Mouse (Mus musculus) liver, postnatal 0 days (tissue): Measurements from ENCODE around the gene Gm20388.

ENCODE experiments used
- CTCF ChIP-seq: sonication (generic); IDR thresholded peaks from 2 replicates; pipeline ENCODE4 v1.5.1; 2016; ENCODE audit warnings: antibody characterized with exemption, low read depth
- EP300 ChIP-seq: IDR thresholded peaks from 2 replicates; pipeline ENCODE4 v1.6.1; 2016; ENCODE audit warnings: antibody characterized with exemption, low read depth, mild to moderate bottlenecking

DNA sequence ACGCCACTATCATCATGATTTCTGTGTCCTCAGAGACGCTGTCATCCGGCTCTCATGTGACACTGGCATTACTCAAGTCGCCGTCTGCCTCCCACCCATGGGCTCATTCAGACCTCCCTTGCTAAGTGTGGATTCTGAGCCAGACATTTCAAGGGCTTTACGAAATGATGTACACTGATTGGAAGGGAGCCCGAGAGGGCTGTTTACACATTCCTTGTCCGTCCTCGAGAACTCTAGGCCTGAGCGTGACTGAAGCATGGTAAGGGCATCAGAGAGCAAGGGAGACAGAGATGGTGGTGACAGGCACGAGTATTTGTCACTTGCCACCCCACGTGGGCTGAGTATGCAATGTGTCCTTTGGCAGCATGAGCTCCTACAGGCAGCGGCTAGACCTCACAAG is 4271.6 kb downstream of the Gm20388 start:
- TF ChIP-seq EP300 (no peak), CTCF (no peak)
